Comparison of ENCODE assay signal across 7 mouse cellular contexts in the genomic region with DNA sequence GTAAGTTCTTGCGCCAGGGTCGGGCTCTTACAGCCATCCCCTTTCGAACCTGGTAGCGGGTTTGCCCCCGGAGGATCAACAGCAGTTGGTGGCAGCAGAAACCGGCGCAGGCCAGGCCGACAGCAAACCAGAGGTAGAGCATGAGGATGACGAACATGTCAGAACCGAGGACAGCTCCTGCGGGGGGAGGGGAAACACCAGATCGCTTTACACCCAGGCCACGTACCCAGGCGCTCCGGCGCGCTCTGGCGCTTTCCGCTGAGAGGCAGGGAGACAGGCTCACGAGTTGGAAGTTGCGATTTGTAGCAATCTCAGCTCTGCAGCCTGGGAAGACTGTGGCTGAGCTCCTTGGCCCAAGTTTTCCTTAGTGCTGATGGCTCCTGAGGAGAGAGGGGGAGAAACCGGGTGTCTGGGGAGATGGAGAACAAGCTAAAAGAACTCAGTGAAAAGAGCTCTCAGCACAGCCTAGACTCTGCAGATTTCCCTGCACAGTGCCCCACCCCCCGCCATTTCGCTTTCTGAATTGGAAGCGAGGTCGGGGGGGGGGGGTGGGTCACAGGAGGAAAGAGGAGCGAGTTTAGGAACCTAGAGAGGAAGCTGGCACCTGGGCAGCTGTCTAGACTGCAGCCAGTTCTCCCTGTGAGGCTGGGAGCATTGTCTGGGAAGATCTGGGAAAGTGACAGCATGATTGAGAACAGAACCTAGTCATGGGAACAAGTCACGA. TPM values are rescaled to one million over a fixed set of nuclear protein-coding genes. Genes with fewer than 3 reads are reported as not detected.
DNase-seq lines count a peak whose midpoint lies in the region; ATAC-seq and TF ChIP-seq lines count a peak whose summit lies in the region.

No protein-coding gene starts in this region.

- no peak overlapping the region for H3K27ac ChIP-seq in limb, embryonic 12.5 days

- no peak overlapping the region for H3ac ChIP-seq in myocyte (ENCODE audit: control insufficient read depth, insufficient read length)

- TF ChIP-seq POLR2A in myocyte (IDR thresholded peaks at IDR 0.05; ENCODE audit: insufficient read length, low read depth), result no peak

- no peaks in the 10 kb centered on the region for H3K36me3 ChIP-seq in limb, embryonic 12.5 days
- no peaks in the 10 kb centered on the region for H3K36me3 ChIP-seq in myocyte (ENCODE audit: control insufficient read depth, insufficient read depth)

- ATAC-seq in common myeloid progenitor, adult 5-6 weeks (replicated peaks; ENCODE audit: low read depth, poor library complexity, severe bottlenecking), result peak; percentile 74
- no peak; the same call in 1 of the 2 replicates for ATAC-seq in limb, embryonic 12.5 days (ENCODE audit: insufficient number of reproducible peaks, insufficient read depth, low FRiP score, low TSS enrichment, low read depth)

- H3K27me3 ChIP-seq in limb, embryonic 12.5 days, result peaks cover 96% of the 10 kb centered on the region
- H3K27me3 ChIP-seq in myocyte (ENCODE audit: control insufficient read depth, insufficient read depth, insufficient read length), result peaks cover 46% of the 10 kb centered on the region

- H3K4me1 ChIP-seq in limb, embryonic 12.5 days (replicated peaks), result 0 out of 2 replicates have a peak, but pooled peaks cover 3% of the 10 kb centered on the region

- intact Hi-C loops in gastrocnemius, postnatal 14 days (cut with DNase I; ENCODE audit: low total_unique reads), result no loop called here

- H3K9me3 ChIP-seq in limb, embryonic 12.5 days, result no peaks in the 10 kb centered on the region

- no peaks in the 10 kb centered on the region for H3K79me2 ChIP-seq in myocyte (ENCODE audit: control insufficient read depth, insufficient read depth)

- no peak overlapping the region for H3K4me3 ChIP-seq in limb, embryonic 12.5 days (replicated peaks)
- H3K4me3 ChIP-seq in myocyte, result no peak overlapping the region

- 0 out of 2 replicates have a peak overlapping the region, but pooled peaks have one; percentile 13 for H3K4me2 ChIP-seq in limb, embryonic 12.5 days
- no peak overlapping the region for H3K4me2 ChIP-seq in myocyte (ENCODE audit: low read depth)

- no peak overlapping the region for H3K9ac ChIP-seq in limb, embryonic 12.5 days (replicated peaks)

- DNase-seq in T-cell, adult 2 months (ENCODE audit: low spot score), result peak; percentile 18
- DNase-seq in gastrocnemius, postnatal 14 days, result peak; percentile 59
- DNase-seq in induced T-regulatory cell, adult 2 months (ENCODE audit: low read depth), result peak; percentile 68
- peak; percentile 37 to 39 for DNase-seq in thymus, postnatal 36 days

- WGBS in limb, embryonic 12.5 days, result 4% methylated on average over 28 of the region's 28 CpGs

TF ChIP-seq in myocyte, 11 proteins besides CTCF, POLR2A, EP300 and RAD21:
- no peak for TF ChIP-seq E2F4 (IDR thresholded peaks at IDR 0.05; ENCODE audit: insufficient read depth)
- no peak for TF ChIP-seq MAX (IDR thresholded peaks at IDR 0.05; ENCODE audit: low read depth)
- peak; percentile 98 for TF ChIP-seq REST (IDR thresholded peaks at IDR 0.05; ENCODE audit: insufficient read depth, insufficient read length)
- no peak for TF ChIP-seq CEBPB (IDR thresholded peaks at IDR 0.05; ENCODE audit: insufficient read depth, poor library complexity, severe bottlenecking)
- no peak for TF ChIP-seq MYOG (IDR thresholded peaks at IDR 0.05; ENCODE audit: control insufficient read depth in 1 of 3, insufficient read depth in 1 of 3, insufficient read length in 2 of 3, low read depth in 2 of 3)
- TF ChIP-seq USF1 (IDR thresholded peaks at IDR 0.05; ENCODE audit: low read depth), result no peak
TF ChIP-seq in myocyte: peak in this region for 1.

RNA-seq across cellular contexts. Expression of a gene that starts 6.6 kb away (rescaled TPM):
- total RNA-seq in common myeloid progenitor, adult 5-6 weeks (2017), result not detected in 2 replicates
- total RNA-seq in gastrocnemius, postnatal 14 days (2021), result not detected
- polyA plus RNA-seq in limb, embryonic 12.5 days (2016; fragmentation: Nextera tagmentation; extraction: Ambion mirVana), result 0.20 TPM in 1 of 2 replicates, not detected in the other
- 0.01 TPM for polyA plus RNA-seq in myocyte (2012; fragmentation: generic; extraction: Trizol)

RNA-seq across cellular contexts. Expression of a gene that starts 36.8 kb away (rescaled TPM):
- 23.8 and 33.9 TPM in 2 replicates for total RNA-seq in common myeloid progenitor, adult 5-6 weeks (2017)
- 10 to 100 TPM; 20.2 to 20.3 TPM for total RNA-seq in gastrocnemius, postnatal 14 days (2021)
- polyA plus RNA-seq in limb, embryonic 12.5 days (2016; fragmentation: Nextera tagmentation; extraction: Ambion mirVana), result 30.8 and 33.1 TPM in 2 replicates
- polyA plus RNA-seq in myocyte (2012; fragmentation: generic; extraction: Trizol), result 14.7 TPM

RNA-seq across cellular contexts. Expression of a gene that starts 37.5 kb away (rescaled TPM):
- not detected in 2 replicates for total RNA-seq in common myeloid progenitor, adult 5-6 weeks (2017)
- total RNA-seq in gastrocnemius, postnatal 14 days (2021), result under 1 TPM; 0.07 to 0.10 TPM
- 0.18 TPM in 1 of 2 replicates, not detected in the other for polyA plus RNA-seq in limb, embryonic 12.5 days (2016; fragmentation: Nextera tagmentation; extraction: Ambion mirVana)
- polyA plus RNA-seq in myocyte (2012; fragmentation: generic; extraction: Trizol), result not detected

Comparison
In these comparisons a context has a peak if more than half of its experiments do, and no peak if none do; other contexts are left out.
1. DNase-seq: peak in every context shown above with its lines; median percentile 68 in induced T-regulatory cell, adult 2 months; 59 in gastrocnemius, postnatal 14 days; 38 in thymus, postnatal 36 days; 18 in T-cell, adult 2 months.